Mouse (Mus musculus): ENCODE results near the gene Lpgat1.

Lpgat1 gene

GRCm38 (mm10) chr1:191805788-191806187, 88.2 kb downstream of the Lpgat1 start:
- DNase-seq (ENCODE audit: low spot score), result no peak

- DNase-seq (ENCODE audit: low spot score), result no peak
Measured at GRCm38 (mm10) chr1:191806740-191807139, 89.1 kb downstream of the Lpgat1 start.

GRCm38 (mm10) chr1:191807979-191808378, 90.3 kb downstream of the Lpgat1 start:
- DNase-seq (ENCODE audit: low spot score), result no peak

GRCm38 (mm10) chr1:191808688-191809223, 91.1 kb downstream of the Lpgat1 start:
- DNase-seq (ENCODE audit: low spot score), result peak; percentile 67

GRCm38 (mm10) chr1:191811774-191812173, 94.1 kb downstream of the Lpgat1 start:
- DNase-seq (ENCODE audit: low spot score), result no peak

DNA sequence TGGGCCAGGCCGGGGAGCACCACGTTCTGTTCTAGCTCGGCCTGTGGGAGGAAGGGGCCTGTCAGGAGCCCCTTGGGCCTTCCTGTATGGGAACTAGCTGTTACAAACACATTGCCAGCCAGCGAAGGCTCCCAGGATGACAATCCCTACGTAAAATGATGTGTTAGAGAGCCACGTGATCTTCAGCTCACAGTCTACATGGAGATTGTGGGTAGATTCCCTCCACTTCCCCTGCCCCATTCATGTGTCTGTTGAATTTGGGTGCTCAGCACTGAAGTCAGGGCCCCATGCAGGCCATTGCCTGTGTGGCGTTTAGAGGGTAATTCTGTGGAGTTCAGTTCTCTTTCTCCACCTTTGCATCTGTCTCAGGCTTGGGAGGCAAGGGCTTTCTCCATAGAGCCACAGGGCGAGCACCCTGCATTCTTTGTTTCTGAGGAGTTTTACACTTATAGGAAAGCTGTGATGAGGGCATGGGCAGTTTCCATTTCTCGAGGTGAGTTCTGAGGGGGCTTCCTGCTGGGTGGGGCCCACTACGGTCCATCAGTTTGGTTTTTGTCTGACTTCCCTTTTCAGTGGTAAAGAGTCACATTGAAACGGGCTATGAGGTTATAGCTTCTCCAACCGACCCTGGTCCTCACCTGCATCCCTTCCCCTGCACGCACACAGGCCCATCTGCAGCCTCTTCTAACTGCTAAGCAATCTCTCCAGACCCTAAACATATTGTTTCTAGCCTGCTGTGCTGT, 95.5 kb downstream of the Lpgat1 start:
- no peak for DNase-seq (ENCODE audit: low spot score)

GRCm38 (mm10) chr1:191814240-191814639, 96.6 kb downstream of the Lpgat1 start:
- no peak for DNase-seq (ENCODE audit: low spot score)

DNA sequence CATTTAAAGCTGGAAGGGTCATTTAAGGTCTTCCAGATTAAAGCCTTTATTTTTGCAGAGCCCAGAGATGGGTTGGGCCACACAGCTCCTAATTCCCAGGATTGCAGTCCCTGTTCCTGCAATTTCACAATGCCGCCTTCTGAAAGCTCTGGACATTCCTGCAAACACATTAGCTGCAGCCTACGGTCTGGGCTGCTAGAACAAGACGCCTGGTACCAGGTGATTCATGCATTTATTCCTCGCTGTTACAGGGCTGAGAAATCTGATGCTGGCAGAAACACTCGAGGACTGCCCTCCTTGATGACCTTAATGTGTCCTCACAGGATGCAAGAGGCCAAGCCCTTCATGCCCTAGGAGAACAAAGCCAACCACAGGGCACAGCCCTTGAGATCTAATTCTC, 97.3 kb downstream of the Lpgat1 start:
- DNase-seq (ENCODE audit: low spot score), result no peak

- DNase-seq (ENCODE audit: low spot score), result no peak
Measured at GRCm38 (mm10) chr1:191816596-191816995, 99.0 kb downstream of the Lpgat1 start.

DNA sequence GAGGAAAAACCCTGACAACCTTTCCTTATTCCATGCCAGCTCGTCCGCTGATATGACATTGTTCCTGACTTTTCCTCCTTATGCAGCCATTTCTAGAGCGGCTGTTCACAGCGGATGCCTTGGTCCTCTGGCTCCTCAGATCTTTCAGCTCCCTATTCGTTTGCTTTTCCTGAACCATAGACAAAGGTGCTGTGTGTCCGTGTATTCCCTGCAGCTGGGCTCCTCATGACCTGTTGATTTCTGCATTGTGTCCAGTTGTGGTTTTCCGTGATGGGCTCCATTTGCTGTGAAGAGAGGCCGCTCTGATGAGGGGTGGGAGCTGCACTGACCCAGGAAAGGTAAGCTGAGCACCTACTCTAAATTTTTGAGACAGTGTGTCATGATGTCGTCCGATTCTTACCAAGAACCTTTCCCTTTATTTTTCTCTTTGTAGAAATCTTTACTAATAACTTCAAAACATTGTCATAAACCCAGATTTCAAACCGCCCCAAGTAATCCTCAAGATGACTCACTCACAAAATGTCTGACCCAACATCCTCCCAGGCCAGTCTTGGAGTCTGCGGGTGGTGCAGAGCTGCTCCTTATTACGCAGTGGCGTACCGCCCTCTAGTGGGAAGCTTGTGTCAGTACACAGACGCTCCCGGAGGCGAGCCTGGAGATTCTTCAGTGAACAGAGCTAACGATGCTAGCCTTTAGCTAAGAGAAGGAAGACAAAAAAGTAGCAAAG, 99.9 kb downstream of the Lpgat1 start:
- DNase-seq (ENCODE audit: low spot score), result peak; percentile 84

- DNase-seq (ENCODE audit: low spot score), result no peak
Measured at GRCm38 (mm10) chr1:191818145-191818631, 100.6 kb downstream of the Lpgat1 start.

- no peak for DNase-seq (ENCODE audit: low spot score)
Measured at GRCm38 (mm10) chr1:191819026-191819425, 101.4 kb downstream of the Lpgat1 start.

DNA sequence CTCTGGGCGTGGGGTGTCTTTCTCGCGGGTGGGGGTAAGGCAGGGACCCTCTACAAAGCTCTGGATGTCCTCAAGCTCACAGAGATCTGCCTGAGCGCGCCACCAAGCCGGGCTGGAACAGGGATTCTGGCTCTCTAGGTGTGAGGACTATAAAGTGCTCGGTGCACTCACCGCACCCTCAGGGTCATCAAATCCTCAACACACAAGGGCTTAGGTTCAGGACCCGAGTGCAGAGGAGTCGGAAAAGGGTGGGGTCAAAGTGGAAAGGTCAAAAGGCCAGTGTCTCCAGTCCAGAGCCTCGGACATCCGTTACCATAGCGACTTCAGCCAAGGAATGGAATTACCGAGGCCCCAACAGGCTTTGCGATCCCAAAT, 103.3 kb downstream of the Lpgat1 start:
- DNase-seq (ENCODE audit: low spot score), result no peak

DNA sequence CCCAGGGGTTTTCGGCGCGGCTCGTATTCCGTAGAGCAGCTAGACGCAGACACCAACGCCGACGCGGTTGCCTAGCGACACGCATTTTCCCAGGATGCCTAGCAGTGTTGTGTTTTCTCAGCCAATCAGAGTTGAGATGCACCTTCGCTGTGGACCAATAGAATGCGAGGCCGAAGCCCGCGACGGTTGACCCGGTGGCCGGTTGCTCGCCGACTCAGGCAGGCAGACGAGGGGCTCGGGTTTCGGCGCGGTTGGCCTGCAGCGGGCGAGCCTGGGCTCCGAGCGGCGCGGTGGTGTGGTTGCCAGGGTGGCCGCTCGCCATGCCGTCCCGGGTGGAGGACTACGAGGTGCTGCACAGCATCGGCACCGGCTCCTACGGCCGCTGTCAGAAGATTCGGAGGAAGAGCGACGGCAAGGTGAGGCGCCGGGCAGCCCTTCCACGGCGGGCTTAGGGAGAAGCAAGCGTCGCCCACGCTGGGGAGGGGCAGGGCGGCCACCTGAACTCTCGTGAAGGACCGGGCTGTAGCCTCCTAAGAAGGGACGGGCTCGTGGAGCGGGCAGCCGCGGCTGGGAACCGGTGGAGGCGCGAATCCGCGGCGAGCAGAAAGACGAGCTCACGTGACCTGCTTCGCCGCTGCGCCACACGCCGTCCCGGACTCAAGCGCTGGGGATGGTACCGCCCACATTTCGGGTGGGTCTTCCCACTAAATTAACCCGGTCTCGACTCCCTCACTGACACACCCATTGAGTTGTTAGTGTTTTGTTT, 103.9 kb downstream of the Lpgat1 start, which contains the start of gene Nek2:
Gene Nek2 (plus strand): TSS at position 119 of the 766 bp plus-strand sequence.
- DNase-seq (ENCODE audit: low spot score), result peak; percentile 95

DNA sequence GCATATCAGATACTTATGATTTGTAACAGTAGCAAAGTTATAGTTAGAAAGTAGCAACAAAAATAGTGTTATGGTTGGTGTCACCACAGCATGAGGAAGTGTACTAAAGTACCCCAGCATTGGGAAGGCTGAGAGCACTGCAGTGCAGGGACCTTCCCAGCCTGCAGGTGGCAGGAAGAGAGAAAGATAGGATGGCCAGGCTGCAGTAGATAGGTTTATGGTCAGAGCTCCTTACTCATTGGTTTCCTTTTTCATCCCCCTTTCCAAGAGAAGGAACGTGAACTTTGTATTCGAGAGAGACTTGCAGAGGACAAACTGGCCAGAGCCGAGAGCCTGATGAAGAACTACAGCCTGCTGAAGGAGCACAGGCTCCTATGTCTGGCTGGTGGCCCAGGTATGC, 111.5 kb downstream of the Lpgat1 start:
- DNase-seq (ENCODE audit: low spot score), result no peak

- no peak for DNase-seq (ENCODE audit: low spot score)
Measured at GRCm38 (mm10) chr1:191833396-191833795, 115.8 kb downstream of the Lpgat1 start.

All from ovary, postnatal 36 days (tissue).